Mouse (Mus musculus): Measurements from ENCODE around the gene March10. TPM values are rescaled to one million over a fixed set of nuclear protein-coding genes. Genes with fewer than 3 reads are reported as not detected.

March10 gene
- polyA plus RNA-seq (2015; fragmentation: Illumina TruSeq; extraction: RNeasy Lipid Tissue Mini Kit (QIAGEN cat#74804); ENCODE audit: insufficient read depth, low replicate concordance), result not detected

DNA sequence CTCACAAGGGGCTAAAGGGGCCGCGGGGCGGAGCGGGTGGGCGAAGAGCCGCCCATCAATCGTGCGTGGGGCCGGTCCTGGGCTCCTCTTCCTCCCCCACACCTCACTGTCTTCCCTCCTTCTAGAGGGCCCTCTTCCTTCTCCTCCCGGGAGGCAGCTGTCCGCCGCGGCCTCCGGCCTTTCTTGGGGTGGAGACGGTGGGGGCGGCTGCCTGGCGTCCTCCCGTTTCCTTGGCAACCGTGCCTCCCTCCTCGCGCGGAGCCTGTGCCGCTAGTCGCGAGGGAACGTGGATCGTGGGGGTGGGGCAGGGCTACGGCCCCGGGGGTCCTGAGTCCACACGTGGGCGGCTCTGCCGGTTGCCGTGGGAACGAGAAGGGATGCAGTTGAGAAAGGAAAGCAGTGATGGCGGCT, at the start of gene March10:
March10 (minus strand) TSS at position 239 of the 411 bp plus-strand sequence.

Other genes with a start within 250 kb of the March10 start
- 1.2 TPM for gene Mrc2, start 164.1 kb downstream of the March10 start, polyA plus RNA-seq (2015; fragmentation: Illumina TruSeq; extraction: RNeasy Lipid Tissue Mini Kit (QIAGEN cat#74804); ENCODE audit: insufficient read depth, low replicate concordance)
- gene Tanc2, start 133.3 kb upstream of the March10 start, polyA plus RNA-seq (2015; fragmentation: Illumina TruSeq; extraction: RNeasy Lipid Tissue Mini Kit (QIAGEN cat#74804); ENCODE audit: insufficient read depth, low replicate concordance), result 2.8 TPM

Data from spleen, adult 10 weeks (tissue).